Comparison of ENCODE assay signal across 16 mouse cellular contexts in the genomic region with DNA sequence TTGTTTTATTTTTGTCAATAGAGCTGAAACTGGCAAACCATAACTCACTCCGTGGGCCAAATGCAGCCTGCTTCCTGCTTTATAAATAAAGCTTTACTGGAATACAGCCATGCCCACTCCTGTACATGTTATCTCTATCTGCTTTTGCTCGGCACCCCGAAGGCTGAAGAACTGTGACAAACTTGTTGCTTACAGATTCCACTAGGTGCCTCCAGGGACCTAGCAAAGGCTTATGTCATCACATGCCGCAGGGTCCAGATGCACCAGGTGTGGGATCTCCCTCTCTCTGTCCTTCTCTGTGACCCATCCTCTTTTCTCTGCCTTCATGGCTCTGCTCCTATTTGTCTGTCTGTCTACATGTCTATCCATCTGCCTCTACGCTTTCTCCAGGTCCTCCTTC. TPM values are rescaled to one million over a fixed set of nuclear protein-coding genes. Genes with fewer than 3 reads are reported as not detected.
DNase-seq lines count a peak whose midpoint lies in the region; ATAC-seq and TF ChIP-seq lines count a peak whose summit lies in the region.
"Had no signal": no experiment of that assay in that cellular context is flagged by ENCODE, and none has a peak within 500 bp of the region (broad histone marks: within the 10 kb centered on the region; RNA-seq: fewer than 3 reads in every experiment).

No protein-coding gene starts in this region.

- no peaks in the 10 kb centered on the region for H3K27me3 ChIP-seq in heart, embryonic 13.5 days (replicated peaks)
- H3K27me3 ChIP-seq in CH12.LX (replicated peaks) = no peaks in the 10 kb centered on the region
- H3K27me3 ChIP-seq in intestine, postnatal 0 days (replicated peaks; ENCODE audit: control insufficient read depth, insufficient read depth, low read length) = no peaks in the 10 kb centered on the region

- no peak for TF ChIP-seq EP300 in CH12.LX (IDR thresholded peaks at IDR 0.05; ENCODE audit: low read length)

- TF ChIP-seq POLR2A in CH12.LX (IDR thresholded peaks at IDR 0.05; ENCODE audit: low read depth, low read length) = no peak

- H3K27ac ChIP-seq in heart, embryonic 13.5 days (replicated peaks) = peak overlapping the region; percentile 55
- no peak overlapping the region for H3K27ac ChIP-seq in CH12.LX (ENCODE audit: insufficient read depth, low read depth)
- no peak overlapping the region for H3K27ac ChIP-seq in intestine, postnatal 0 days (ENCODE audit: low read depth, low read length)

- peak overlapping the region; percentile 55; the same call in 1 of the 2 replicates for H3K9ac ChIP-seq in heart, embryonic 13.5 days
- no peak overlapping the region for H3K9ac ChIP-seq in CH12.LX (ENCODE audit: insufficient read depth, low read depth)
- no peak overlapping the region for H3K9ac ChIP-seq in intestine, postnatal 0 days (ENCODE audit: low read depth, low read length)

- H3K4me3 ChIP-seq in heart, embryonic 13.5 days = peak overlapping the region; percentile 5; the same call in 1 of the 2 replicates
- H3K4me3 ChIP-seq in CH12.LX (replicated peaks in 1 of 3; ENCODE audit: low read depth in 2 of 3, low read length in 2 of 3, poor library complexity in 1 of 3) = no peak overlapping the region
- no peak overlapping the region for H3K4me3 ChIP-seq in intestine, postnatal 0 days (ENCODE audit: low read depth, low read length)

- H3K4me2 ChIP-seq in heart, embryonic 13.5 days = peak overlapping the region; percentile 54
- no peak overlapping the region for H3K4me2 ChIP-seq in CH12.LX (ENCODE audit: insufficient read depth, low read depth, poor library complexity, severe bottlenecking)
- peak overlapping the region; percentile 6; the same call in 1 of the 2 replicates for H3K4me2 ChIP-seq in intestine, postnatal 0 days (replicated peaks; ENCODE audit: low read depth)

- no peak for ATAC-seq in heart, embryonic 13.5 days (ENCODE audit: extremely low read depth, insufficient number of reproducible peaks, low FRiP score, low TSS enrichment)
- 0 out of 2 replicates have a peak, but pooled peaks have one; percentile 18 for ATAC-seq in common myeloid progenitor, adult 5-6 weeks (replicated peaks; ENCODE audit: low read depth, poor library complexity, severe bottlenecking)
- ATAC-seq in intestine, postnatal 0 days = no peak
- no peak for ATAC-seq in cerebellum, adult (ENCODE audit: insufficient number of reproducible peaks, low FRiP score, low TSS enrichment)
- ATAC-seq: forebrain, embryonic 16.5 days; midbrain, embryonic 16.5 days had no signal

- peaks cover 25% of the 10 kb centered on the region for H3K4me1 ChIP-seq in heart, embryonic 13.5 days
- peaks cover 10 to 12% of the 10 kb centered on the region in 2 experiments; a peak in 3 of 4 replicates for H3K4me1 ChIP-seq in CH12.LX (ENCODE audit: control insufficient read depth in 1 of 2, insufficient read depth in 2 of 2)
- H3K4me1 ChIP-seq in intestine, postnatal 0 days (replicated peaks; ENCODE audit: control insufficient read depth, insufficient read depth, low read length) = no peaks in the 10 kb centered on the region; the same call in 1 of the 2 replicates

- no peaks in the 10 kb centered on the region for H3K79me2 ChIP-seq in CH12.LX (replicated peaks; ENCODE audit: control insufficient read depth, extremely low read depth, insufficient read depth, poor library complexity, severe bottlenecking)

- WGBS in heart, embryonic 13.5 days = 32% methylated on average over 5 of the region's 5 CpGs
- WGBS in intestine, postnatal 0 days = 46% methylated on average over 5 of the region's 5 CpGs

- intact Hi-C loops in left cerebral cortex, postnatal 14 days (cut with DNase I) = loop anchor here (10.0 kb wide), 1 partner anchor 214 kb away; no protein-coding TSS in a partner anchor

- no peak for DNase-seq in heart, adult 11 months
- no peak for DNase-seq in CH12.LX (ENCODE audit: extremely low read depth)
- no peak for DNase-seq in left cerebral cortex, postnatal 14 days (ENCODE audit: low spot score in 2 of 2)
- DNase-seq in B cell, adult 2 months = no peak
- DNase-seq: adrenal gland, postnatal 14 days; cerebellum, adult 18-20 months; kidney, adult 8-10 months; layer of hippocampus, postnatal 36 days; lung, adult 2 months; spleen, adult 18-20 months had no signal

- H3K36me3 ChIP-seq in heart, embryonic 13.5 days = no peaks in the 10 kb centered on the region
- H3K36me3 ChIP-seq in CH12.LX (replicated peaks in 1 of 2; ENCODE audit: control insufficient read depth in 1 of 2, insufficient read depth in 1 of 2, low read length in 1 of 2) = peaks cover 0 to 2% of the 10 kb centered on the region in 2 experiments
- H3K36me3 ChIP-seq in intestine, postnatal 0 days (ENCODE audit: control insufficient read depth, insufficient read depth) = no peaks in the 10 kb centered on the region

- TF ChIP-seq CTCF in CH12.LX (conservative IDR thresholded peaks at IDR 0.05 in 1 of 2, IDR thresholded peaks at IDR 0.05 in 1 of 2; ENCODE audit: low read depth in 2 of 2, low read length in 2 of 2) = peak in 1 of 2 experiments; percentile 57; a peak in 2 of 4 replicates
- TF ChIP-seq CTCF in intestine, postnatal 0 days (IDR thresholded peaks at IDR 0.05; ENCODE audit: low read depth) = peak; percentile 44

- in situ Hi-C loops in CH12.LX (cut with MboI; ENCODE audit: low pct_ligation_motif_present, low pct_unique_long_range_greater_than_20kb, low sequenced_read_pairs) = loop anchor here (25.0 kb wide), 1 partner anchor 233 kb away; a partner anchor contains a TSS

- TF ChIP-seq RAD21 in CH12.LX (IDR thresholded peaks at IDR 0.05; ENCODE audit: low read depth, low read length) = peak; percentile 59

- peaks cover 8% of the 10 kb centered on the region; the same call in 1 of the 2 replicates for H3K9me3 ChIP-seq in heart, embryonic 13.5 days
- peaks cover 2% of the 10 kb centered on the region for H3K9me3 ChIP-seq in CH12.LX (replicated peaks; ENCODE audit: low read length)
- no peaks in the 10 kb centered on the region for H3K9me3 ChIP-seq in intestine, postnatal 0 days (ENCODE audit: control insufficient read depth)

- dilution Hi-C loops in CH12.LX (cut with MboI; ENCODE audit: extremely low pct_ligation_motif_present, extremely low pct_unique_long_range_greater_than_20kb, low sequenced_read_pairs) = no loop called here

TF ChIP-seq in CH12.LX, 34 proteins besides CTCF, POLR2A, EP300 and RAD21:
- TF ChIP-seq MAZ (IDR thresholded peaks at IDR 0.05; ENCODE audit: low read depth, low read length) (no peak), ELF1 (IDR thresholded peaks at IDR 0.05; ENCODE audit: low read depth, low read length) (no peak), RCOR1 (conservative IDR thresholded peaks at IDR 0.05; ENCODE audit: low read depth, low read length) (no peak), TCF12 (IDR thresholded peaks at IDR 0.05; ENCODE audit: low read depth, low read length) (0 out of 2 replicates have a peak, but pooled peaks have one; percentile 22), ETS1 (conservative IDR thresholded peaks at IDR 0.05; ENCODE audit: low read depth, low read length) (no peak), POLR2AphosphoS2 (IDR thresholded peaks at IDR 0.05; ENCODE audit: low read depth, low read length) (no peak), JUN (IDR thresholded peaks at IDR 0.05; ENCODE audit: insufficient read depth, low read depth, low read length) (no peak), NELFE (IDR thresholded peaks at IDR 0.05; ENCODE audit: low read depth, low read length) (no peak), CHD1 (IDR thresholded peaks at IDR 0.05; ENCODE audit: low read depth, low read length) (no peak), JUND (conservative IDR thresholded peaks at IDR 0.05; ENCODE audit: low read depth, low read length) (no peak), USF1 (IDR thresholded peaks at IDR 0.05; ENCODE audit: low read depth, low read length) (no peak), SMC3 (IDR thresholded peaks at IDR 0.05; ENCODE audit: low read depth, low read length) (peak; percentile 50)

RNA-seq across cellular contexts. Expression of a gene that starts 51.5 kb away (rescaled TPM):
- 6.5 and 7.2 TPM in 2 replicates for polyA plus RNA-seq in heart, embryonic 13.5 days (2015; fragmentation: Nextera tagmentation; extraction: Ambion mirVana)
- 4.1 and 6.1 TPM in 2 replicates for total RNA-seq in CH12.LX (2012; rRNA removed)
- total RNA-seq in CH12.LX (2014; rRNA removed) = 0.04 and 0.16 TPM in 2 replicates
- 0.27 and 0.37 TPM in 2 replicates for polyA plus RNA-seq in CH12.LX (2012; ENCODE audit: insufficient read length, low read depth)
- 5.2 and 7.4 TPM in 2 replicates for total RNA-seq in common myeloid progenitor, adult 5-6 weeks (2017)
- 5.7 and 7.5 TPM in 2 replicates for polyA plus RNA-seq in intestine, postnatal 0 days (2015; fragmentation: Nextera tagmentation; extraction: Ambion mirVana)
- 1 to 10 TPM; 7.0 to 9.7 TPM for total RNA-seq in left cerebral cortex, postnatal 14 days (2021)
